Mouse (Mus musculus): Measurements from ENCODE around the gene Smyd3.
A peak's percentile ranks its signal among the peaks of the same experiment; 100 is the strongest.

Smyd3 gene

DNA sequence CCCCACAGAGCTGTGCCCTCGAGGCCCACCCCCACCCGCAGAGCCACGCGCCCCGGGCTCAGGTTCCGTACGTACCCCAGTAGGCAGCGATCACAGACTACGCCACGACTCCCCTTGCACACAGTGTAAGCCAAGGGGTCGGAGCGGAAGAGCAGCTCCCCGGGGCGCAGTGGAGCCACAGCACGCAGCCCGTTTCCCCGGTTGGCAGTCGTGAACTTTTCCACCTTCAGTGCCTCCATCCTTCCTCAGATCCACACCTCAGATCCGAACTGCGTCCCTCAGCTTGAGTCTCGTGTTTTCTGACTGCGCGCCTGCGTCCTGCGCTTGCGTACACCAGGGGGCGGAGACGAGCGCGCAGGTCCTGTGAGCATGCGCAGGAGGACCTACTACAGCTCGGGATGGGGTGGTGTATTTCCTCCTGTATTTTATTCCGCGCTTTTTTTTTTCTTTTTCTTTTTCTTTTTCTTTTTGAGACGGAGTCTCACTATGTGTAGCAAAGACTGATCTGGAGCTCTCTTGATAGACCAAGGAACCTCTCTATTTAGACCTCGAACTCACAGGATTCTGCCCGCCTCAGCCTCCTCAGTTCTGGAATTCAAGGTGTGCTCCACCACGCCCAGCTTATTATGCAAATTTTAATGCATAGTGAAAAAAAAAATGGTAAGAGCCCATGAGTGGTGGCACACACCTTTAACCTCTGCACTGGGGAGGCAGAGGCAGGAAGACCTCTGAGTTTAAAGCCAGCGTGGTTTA lies at the start of gene Smyd3:
TSS of gene Smyd3 (minus strand) at position 329 of the 753 bp plus-strand sequence.
- peak; percentile 90 for DNase-seq

DNA sequence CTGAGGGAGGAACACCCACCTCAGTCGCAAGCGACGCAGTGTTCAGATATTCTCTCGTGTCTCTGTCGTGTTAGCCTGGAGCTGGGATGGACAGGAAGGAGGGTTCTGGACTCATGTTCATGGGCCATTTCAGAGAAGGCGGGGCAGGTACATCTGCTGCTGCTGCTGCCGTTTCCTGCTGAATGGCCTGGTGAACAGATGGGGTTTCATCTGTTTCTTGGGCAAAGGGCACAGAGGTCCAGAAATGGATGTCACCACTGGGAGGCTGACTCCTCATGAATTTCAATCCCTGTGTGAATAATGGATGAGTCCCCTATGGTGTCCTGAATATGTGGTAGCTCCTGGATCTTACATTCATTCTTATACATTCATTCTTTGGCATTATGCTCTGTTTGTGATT lies 49.7 kb upstream of the Smyd3 start:
- peak; percentile 15 for DNase-seq

DNA sequence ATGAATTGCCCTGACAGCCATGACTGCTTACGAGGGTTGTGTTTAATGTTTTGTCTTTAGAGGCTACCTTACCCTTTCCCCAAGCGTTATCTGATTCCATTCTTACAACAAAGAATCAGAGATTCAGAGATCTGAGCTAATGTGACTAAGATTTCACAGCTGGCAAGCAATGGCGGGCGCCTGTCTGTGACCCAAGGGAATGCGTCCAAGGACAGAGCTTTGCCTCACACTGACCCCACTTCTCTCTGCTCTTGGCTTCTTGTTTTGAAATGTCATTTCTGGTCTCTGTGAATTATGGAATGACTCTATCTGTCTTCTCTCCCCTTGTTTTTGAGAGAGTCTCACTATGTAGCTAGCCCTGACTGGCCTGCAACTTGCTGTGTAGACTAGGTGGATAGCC lies 46.1 kb upstream of the Smyd3 start:
- no peak for DNase-seq

- DNase-seq = no peak
These were observed 45.4 kb upstream of the Smyd3 start for GRCm38 (mm10) chr1:179563211-179563610.

GRCm38 (mm10) chr1:179560845-179561430 lies 43.1 kb upstream of the Smyd3 start:
- DNase-seq = no peak

- no peak for DNase-seq
These were observed 41.8 kb upstream of the Smyd3 start for GRCm38 (mm10) chr1:179559446-179560194.

- DNase-seq = no peak
These were observed 39.1 kb upstream of the Smyd3 start for GRCm38 (mm10) chr1:179556921-179557320.

DNA sequence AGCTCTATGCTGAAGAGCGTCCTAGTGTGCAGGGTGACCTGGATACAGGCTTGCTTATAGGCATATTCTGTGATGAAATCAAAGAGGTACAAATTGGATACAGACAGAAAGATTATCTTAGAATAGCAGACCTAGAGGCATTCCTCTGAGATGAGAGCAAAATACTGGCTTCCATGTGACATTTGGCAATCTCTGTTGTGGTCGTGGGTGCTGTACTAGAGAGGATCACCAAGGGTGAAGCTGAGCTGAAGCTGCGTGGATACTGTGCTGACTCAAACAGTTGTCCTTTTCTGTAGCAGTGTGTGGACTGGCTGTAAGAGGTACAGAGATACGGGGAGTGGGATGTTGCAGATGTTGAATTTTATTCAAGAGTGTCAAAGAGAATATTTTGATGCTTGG lies 36.1 kb upstream of the Smyd3 start:
- no peak for DNase-seq

- peak; percentile 17 for DNase-seq
These were observed 35.5 kb upstream of the Smyd3 start for GRCm38 (mm10) chr1:179553197-179553948.

DNA sequence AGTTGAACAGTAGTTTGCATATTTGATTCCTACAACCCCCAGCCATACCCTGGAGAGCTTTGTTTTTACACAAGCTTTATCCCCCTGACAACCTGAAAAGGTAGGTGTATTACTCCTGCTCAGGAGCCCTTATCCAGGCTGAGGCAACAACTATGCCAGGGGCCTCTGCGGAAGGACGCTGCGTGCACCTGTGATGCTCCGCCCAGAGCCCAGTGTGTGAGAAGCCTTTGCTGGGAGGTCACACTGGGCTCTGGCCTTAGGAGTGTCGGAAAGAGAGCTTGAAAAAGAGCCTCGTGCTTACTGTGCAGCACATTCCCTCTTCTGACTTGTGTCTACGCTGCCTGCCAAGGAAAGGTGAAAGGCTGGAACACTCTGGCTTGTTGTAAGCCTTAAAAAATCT lies 34.9 kb upstream of the Smyd3 start:
- DNase-seq = no peak

GRCm38 (mm10) chr1:179551921-179552320 lies 34.1 kb upstream of the Smyd3 start:
- no peak for DNase-seq

DNA sequence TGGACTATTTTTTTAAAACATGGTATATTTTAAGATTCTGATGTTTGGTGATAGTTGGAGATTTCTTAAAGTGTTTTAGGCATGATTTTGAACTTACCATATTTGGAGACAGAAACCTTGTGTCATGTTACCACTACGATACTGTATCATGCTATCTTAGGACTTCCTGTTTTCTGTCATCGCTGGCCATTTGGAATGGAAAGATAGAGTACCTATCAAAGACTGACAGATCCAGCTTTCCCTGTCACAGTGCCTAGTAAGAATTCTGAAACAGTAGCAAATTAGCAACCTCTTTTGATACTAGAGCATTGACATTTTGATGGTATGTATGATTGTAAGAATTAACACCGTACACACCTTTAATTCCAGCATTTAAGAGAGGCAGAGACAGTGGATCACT lies 33.5 kb upstream of the Smyd3 start:
- DNase-seq = no peak

DNA sequence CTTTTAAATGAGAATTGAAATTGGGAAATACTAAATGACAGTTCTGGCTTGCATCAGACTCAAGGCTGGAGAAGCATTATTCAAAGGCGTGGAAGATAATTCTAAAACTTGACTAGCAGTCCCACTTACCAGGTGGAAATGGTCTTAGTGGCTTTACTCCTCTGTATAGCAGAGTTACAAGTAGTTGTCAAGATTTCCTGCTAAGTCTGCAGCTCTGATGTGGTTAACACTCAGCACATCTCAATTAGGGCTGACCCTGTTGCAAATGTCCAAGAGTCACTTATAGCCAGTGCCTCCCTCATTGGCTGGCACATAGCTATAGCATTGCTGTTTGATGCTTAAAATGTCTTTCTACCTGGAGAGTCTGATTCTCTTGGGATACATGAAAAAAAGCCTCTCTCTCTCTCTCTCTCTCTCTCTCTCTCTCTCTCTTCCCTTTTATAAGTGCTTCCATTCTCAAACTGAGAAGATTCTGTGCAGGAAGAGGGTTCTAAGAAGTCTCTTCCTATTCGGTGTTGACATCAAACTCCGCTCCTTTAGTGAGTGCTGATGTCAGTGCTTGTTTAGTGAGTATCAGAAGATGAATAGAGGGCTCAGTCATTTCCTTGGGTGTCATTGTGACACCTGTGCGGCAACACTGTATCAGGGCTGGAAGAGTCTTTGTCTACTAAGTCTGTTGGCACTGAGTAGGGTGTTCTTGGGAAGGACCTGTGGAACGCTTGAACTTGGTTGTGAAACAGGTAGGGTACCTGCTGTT lies 31.3 kb upstream of the Smyd3 start:
- DNase-seq = no peak

DNA sequence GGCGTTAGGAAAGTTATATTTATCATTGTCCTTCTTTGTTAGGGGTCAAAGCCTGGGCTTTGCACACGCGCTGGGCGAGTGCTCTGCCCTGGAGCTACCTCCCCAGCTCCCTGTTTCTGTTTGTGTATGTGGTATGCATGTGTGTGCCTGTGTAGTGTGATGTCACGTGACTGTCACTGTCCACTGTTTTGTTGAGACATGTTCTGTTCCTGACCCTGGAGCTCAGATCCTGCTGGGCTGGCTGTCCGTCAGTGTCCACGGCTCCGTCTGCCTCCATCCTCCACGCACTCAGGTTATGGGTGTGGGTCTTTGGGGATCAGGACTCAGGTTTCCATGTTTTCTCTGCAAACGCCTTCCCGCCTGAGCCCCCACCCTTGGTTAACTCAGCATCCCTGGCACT lies 30.4 kb upstream of the Smyd3 start:
- peak; percentile 6 for DNase-seq

- DNase-seq = peak; percentile 8
These were observed 29.3 kb upstream of the Smyd3 start for GRCm38 (mm10) chr1:179547176-179547575.

- no peak for DNase-seq
These were observed 28.7 kb upstream of the Smyd3 start for GRCm38 (mm10) chr1:179546551-179546917.

DNA sequence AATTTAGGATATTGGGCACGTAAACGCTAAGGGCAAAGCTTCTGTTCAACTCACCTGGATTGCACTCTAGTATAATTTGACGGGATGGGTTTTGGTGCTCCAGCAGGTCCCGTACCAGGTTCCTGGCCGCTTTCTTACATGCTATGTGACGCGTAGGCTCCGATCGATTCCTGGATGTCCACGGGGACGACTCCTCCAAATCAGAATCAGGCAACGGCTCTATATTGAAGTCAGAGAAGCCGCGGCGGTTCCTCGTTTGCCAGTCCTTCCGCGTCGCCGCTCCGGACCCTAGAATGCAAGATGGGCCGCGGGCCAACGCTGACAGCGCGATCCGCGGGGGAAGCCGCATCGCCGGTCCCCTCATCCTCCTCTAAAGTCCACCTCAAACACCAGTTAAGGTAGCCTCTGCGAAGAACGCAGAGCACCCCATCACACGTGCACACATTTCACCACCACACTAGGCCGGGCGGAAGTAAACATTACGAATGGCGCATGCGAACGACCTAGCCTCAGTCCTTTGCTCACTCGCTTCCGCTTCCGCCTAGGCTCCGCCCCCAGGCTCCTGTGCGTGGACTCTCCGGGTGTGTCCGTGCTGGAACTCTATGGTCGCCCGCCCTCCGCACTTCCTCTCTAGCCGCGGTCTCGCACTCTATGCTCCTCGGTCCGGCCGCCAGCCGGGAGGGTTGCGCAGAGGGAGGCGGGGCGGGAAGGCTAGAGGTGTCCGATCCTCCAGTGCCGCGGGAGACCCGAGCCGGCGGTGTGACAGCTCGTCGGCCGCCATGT lies 28.1 kb upstream of the Smyd3 start, which contains the start of the genes Tfb2m and Cnst:
TSS of gene Tfb2m (minus strand) at position 500 of the 783 bp plus-strand sequence.
TSS of gene Cnst (plus strand) at position 603 of the 783 bp plus-strand sequence.
- peak; percentile 99 for DNase-seq

- DNase-seq = peak; percentile 22
These were observed 23.7 kb upstream of the Smyd3 start for GRCm38 (mm10) chr1:179541502-179541901.

- no peak for DNase-seq
These were observed 22.0 kb upstream of the Smyd3 start for GRCm38 (mm10) chr1:179539887-179540286.

GRCm38 (mm10) chr1:179539054-179539453 lies 21.2 kb upstream of the Smyd3 start:
- no peak for DNase-seq

GRCm38 (mm10) chr1:179519901-179520300 lies 2.1 kb upstream of the Smyd3 start:
- no peak for DNase-seq
